Mouse (Mus musculus) lung, adult 2 months (tissue): ENCODE measurements around the gene Szt2.

Experiments
- CTCF ChIP-seq: fragments of 200-500 bp; IDR thresholded peaks from 2 replicates; pipeline ENCODE4 v1.5.1; 2011; ENCODE audit warnings: mild to moderate bottlenecking, low read length, control low read depth; ENCODE audit not compliant: insufficient read depth
- POLR2A ChIP-seq: fragments of 200-500 bp; IDR thresholded peaks from 2 replicates; pipeline ENCODE4 v1.6.1; 2011; ENCODE audit warnings: low read depth, mild to moderate bottlenecking, control low read depth, low read length, borderline replicate concordance; ENCODE audit errors: extremely low read depth

DNA sequence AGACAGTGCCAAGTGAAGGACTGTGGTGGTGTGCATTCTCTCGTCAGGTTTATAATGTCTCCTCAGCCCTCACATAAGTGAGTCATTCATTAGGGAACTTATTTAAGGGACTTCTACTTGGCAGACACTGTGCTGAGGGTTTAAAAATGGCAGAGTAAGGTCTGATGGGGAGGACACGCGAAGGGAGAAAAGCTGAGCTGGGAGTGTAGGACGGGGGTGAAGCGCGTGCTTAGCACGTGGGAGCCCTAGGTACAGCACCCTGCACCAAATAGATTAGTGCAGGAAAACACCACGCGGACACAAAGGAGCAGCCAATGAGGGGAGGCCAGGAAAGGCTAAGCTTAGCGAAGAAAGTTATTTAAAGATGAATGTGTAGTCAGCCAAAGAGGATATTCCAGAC, 36.0 kb upstream of the Szt2 start:
- no peak for TF ChIP-seq CTCF
- TF ChIP-seq POLR2A: no peak
